Mouse (Mus musculus) CH12F3 (cell line): ENCODE measurements around the gene Adss.

Source experiments
- in situ Hi-C: fragments of 300-500 bp; cut with MboI; formaldehyde crosslinking; loops from 2 replicates; pipeline ENCODE4 v1.14.3; 2020; ENCODE audit warnings: low sequenced_read_pairs

Gene Adss

GRCm38 (mm10) chr1:177729043-177730024, 67.0 kb downstream of the Adss start, which contains the start of gene 1700016C15Rik:
1700016C15Rik (plus strand) TSS chr1:177729814.
- in situ Hi-C loops = no loop called here

GRCm38 (mm10) chr1:177727883-177728525, 68.3 kb downstream of the Adss start:
- in situ Hi-C loops = no loop called here

- in situ Hi-C loops = no loop called here
These were observed 69.4 kb downstream of the Adss start for GRCm38 (mm10) chr1:177726870-177727269.

DNA sequence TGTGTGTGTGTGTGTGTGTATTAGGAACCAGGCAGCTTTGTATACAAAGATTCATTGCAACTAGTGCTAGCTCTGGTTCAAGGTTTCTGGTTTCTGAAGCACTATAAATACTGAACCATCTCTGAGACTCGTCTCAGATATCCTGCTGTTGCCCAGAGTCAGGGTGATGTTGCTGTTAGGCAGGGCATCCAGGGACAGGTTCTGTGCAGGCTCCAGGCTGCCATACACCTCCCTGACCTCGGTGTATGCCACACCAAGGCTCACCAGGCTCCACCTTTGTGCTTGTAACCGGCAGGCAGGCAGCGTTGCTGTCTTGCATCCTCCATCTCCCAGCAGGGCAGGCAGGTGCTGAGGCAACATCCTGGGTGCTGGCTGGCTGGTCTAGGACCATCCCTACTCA, 72.5 kb downstream of the Adss start:
- in situ Hi-C loops = no loop called here

DNA sequence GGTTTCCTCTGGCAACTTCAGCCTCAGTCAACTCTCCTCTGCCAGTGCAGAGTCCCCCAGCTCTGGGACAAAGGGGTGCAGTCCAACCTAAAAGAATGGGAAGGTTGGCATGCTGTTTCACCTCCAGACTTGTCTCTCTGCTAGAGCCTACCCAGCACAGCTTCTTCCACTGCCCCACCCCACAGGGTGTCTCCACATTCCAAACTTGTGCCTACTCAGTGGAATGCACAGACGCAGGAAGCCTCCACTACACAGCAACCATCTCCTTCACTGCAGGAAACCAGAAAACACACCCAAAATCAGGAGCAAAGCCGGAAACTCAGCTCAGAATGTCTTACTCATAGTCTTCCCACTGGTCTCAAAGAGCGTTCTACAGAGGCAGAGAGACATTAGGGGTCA, 77.3 kb downstream of the Adss start:
- in situ Hi-C loops = no loop called here

DNA sequence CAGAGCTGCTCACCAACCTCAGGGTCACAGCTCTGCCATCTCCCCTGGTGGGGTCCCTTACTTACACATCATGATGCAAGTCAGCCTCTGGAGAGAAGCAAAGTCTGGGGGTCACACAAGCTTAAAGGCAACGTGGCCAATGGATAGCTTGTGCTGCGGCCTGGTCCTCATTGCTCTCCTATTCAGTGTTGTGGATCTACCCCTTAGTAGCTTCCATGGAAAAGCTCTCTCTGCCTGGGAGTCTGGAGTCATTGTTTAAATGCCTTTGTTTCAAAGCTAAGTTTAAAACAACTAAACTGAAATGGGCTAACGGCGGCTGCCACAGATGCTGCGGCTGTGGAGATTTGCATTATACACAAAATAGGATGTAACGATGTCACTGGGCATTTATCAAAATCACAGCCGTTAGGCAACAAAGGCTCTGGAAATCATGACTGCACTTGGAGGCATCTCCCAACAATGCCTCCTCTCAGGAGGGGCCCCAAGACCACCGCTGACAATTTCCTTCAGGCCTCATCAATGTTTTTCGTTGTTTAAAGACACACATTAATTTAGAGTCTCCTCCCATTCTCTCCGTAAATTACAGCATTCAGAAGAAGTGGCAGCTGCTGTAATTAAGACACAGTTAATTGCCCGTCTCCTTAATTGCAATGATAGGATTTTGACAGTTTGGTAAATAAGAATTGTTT, 77.8 kb downstream of the Adss start:
- in situ Hi-C loops = no loop called here

DNA sequence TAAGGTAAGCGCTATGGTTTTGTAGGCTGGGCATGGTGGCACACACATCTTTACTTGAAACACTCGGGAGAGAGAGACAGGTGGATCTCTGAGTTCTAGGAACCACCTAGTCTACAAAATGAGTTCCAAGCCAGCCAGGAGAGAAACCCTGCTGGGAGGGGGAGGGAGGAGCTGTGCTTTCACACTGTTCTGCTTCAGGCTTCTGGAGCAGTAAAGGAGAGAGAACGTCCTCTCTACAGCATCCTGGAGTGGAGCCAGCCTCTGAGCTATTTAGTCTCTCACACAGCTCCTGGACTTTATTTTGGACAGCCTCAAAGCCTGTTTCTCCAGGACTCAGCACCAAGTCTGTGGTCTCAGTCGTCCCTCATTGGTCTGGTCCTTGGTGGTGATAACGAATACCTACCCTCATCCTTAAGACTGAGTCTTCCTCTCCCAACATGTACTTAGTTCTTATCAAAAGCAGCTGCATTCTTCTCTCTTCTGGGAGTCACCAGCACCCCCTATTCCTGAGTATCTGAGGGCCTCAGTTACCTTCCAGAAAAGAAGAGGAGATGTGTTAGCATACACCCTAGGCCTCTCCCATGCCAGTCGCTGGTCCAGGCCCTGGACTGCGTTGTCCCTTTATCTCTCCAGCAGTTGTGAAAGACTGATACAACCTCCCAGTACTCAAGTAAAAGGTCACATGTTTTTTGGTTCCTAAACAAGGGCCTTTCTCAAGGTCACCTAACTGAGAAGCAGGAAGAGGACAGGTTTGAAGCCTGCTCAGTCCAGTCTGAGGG, 79.1 kb downstream of the Adss start:
- in situ Hi-C loops = no loop called here

DNA sequence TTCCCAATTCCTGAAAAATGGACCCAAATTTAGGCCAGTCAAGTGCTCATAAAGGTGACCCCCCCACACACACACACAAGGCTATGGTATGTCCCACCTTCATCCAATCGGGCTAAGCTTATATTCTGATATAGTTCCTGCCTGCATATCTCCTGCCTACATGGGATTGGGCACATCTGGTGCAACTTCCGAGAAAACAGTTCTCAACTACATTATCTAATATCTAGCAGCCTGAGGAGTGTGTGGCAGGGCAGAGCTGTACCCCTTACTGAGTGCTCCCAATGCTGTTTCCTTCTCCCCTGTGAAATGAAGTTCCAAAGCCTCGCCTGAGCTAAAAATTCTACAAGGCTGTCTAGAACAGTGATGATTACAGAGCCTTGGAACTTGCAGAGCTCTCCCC, 79.9 kb downstream of the Adss start:
- in situ Hi-C loops = no loop called here

GRCm38 (mm10) chr1:177714397-177715012, 81.8 kb downstream of the Adss start:
- in situ Hi-C loops = no loop called here

DNA sequence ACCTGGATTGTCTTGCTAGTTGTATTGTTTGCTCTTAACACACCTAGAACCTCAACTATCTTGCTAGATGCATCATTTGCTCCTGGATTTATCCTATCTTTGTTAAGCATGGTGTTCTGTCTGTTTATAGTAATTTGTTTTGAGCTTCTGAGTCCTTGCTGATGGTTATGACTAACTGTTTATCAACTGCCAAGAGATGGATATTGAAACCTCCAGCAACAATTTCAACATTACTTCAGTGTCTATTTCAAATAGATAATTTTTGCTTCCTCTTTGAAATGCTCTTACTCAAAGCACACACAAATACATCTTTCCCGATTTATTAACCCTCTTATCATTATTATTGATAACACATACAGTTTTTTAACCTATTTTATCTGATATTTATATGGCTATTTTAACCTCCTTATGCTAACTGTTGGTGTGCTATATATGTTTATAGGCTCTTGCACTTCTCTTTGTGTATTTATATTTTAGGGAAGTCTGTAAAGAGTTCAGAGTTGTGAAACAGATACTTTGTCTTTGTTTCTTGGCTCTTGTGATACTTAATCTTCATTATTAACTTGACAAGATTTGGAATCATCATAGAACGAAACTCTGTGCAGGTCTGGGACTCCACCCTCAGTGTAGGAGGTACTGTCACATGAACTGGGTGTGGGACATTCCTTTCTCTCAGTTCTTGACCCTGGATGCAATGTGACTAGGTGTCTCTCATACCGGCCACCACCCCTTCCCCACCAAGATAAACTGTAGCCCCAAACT, 82.5 kb downstream of the Adss start:
- in situ Hi-C loops = no loop called here
